8 mouse cellular contexts compared by ENCODE assay signal in the genomic region with DNA sequence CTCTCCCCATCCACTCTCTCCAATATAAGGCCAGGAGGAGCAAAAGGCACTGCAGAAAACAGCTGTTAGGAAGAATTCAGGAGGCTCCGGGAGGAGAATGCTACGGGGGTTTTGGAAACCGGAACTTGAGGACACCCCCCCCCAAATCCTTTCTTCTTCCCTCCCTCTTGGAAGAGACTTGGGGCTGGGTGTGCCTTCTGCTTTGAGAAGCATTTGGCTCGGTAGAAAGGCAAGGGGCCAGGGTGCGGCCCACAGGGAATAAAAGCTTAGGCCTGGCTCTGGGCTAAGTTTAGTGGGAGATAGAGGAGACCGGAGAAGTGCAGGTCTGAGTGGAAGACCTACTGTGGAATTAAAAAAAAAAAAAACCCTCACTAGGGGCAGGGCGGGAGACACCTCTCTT.
DNase-seq lines count a peak whose midpoint lies in the region; ATAC-seq and TF ChIP-seq lines count a peak whose summit lies in the region.

No protein-coding gene starts in this region.

- H3K27me3 ChIP-seq in MEL (ENCODE audit: control insufficient read depth in 1 of 2, insufficient read depth in 2 of 2, low read length in 2 of 2) = no peaks in the 10 kb centered on the region
- no peaks in the 10 kb centered on the region for H3K27me3 ChIP-seq in forebrain, embryonic 14.5 days (replicated peaks; ENCODE audit: control insufficient read depth, insufficient read depth, low read length)
- 0 out of 2 replicates have a peak, but pooled peaks cover 4% of the 10 kb centered on the region for H3K27me3 ChIP-seq in limb, embryonic 13.5 days
- H3K27me3 ChIP-seq in midbrain, embryonic 16.5 days (ENCODE audit: control insufficient read depth, insufficient read depth, low read depth, low read length) = no peaks in the 10 kb centered on the region

- no peak overlapping the region for H3K27ac ChIP-seq in MEL (ENCODE audit: control insufficient read depth, low read depth, low read length)
- no peak overlapping the region for H3K27ac ChIP-seq in bone marrow, adult 2 months (ENCODE audit: control insufficient read depth, insufficient read depth, low read depth, low read length, poor library complexity)
- no peak overlapping the region for H3K27ac ChIP-seq in forebrain, embryonic 14.5 days (ENCODE audit: low read depth, low read length)
- H3K27ac ChIP-seq in limb, embryonic 13.5 days = no peak overlapping the region
- peak overlapping the region; percentile 33; the same call in 1 of the 2 replicates for H3K27ac ChIP-seq in midbrain, embryonic 16.5 days (ENCODE audit: low read length)

- ATAC-seq in forebrain, embryonic 14.5 days = no peak
- no peak for ATAC-seq in limb, embryonic 13.5 days (ENCODE audit: low FRiP score, low read depth)
- no peak for ATAC-seq in midbrain, embryonic 16.5 days
- no peak for ATAC-seq in activated CD4-positive, CD25-positive, alpha-beta regulatory T cell, adult 4 months

- peak overlapping the region; percentile 85 to 94 for H3K4me3 ChIP-seq in MEL (ENCODE audit: control insufficient read depth in 1 of 2, insufficient read depth in 1 of 2, low read depth in 2 of 2, low read length in 2 of 2)
- peak overlapping the region; percentile 32 for H3K4me3 ChIP-seq in bone marrow, adult 2 months (replicated peaks; ENCODE audit: control insufficient read depth, low read depth, low read length)
- peak overlapping the region; percentile 84 for H3K4me3 ChIP-seq in forebrain, embryonic 14.5 days (ENCODE audit: low read depth, low read length)
- peak overlapping the region; percentile 80 for H3K4me3 ChIP-seq in limb, embryonic 13.5 days
- peak overlapping the region; percentile 92 for H3K4me3 ChIP-seq in midbrain, embryonic 16.5 days (ENCODE audit: low read depth, low read length)

- TF ChIP-seq EP300 in MEL (IDR thresholded peaks at IDR 0.05; ENCODE audit: low read depth in 1 of 2, low read length in 2 of 2) = no peak

- TF ChIP-seq POLR2A in MEL (IDR thresholded peaks at IDR 0.05; ENCODE audit: control insufficient read depth in 1 of 2, insufficient read depth in 1 of 2, low read depth in 1 of 2, low read length in 2 of 2, poor library complexity in 1 of 2) = no peak
- no peak for TF ChIP-seq POLR2A in bone marrow, adult 2 months (IDR thresholded peaks at IDR 0.05; ENCODE audit: borderline replicate concordance, control insufficient read depth, low read depth, low read length)

- no peak for TF ChIP-seq RAD21 in MEL (IDR thresholded peaks at IDR 0.05; ENCODE audit: low read depth, low read length)

- peaks cover 9% of the 10 kb centered on the region; the same call in 1 of the 2 replicates for H3K79me2 ChIP-seq in MEL (ENCODE audit: control insufficient read depth, insufficient read depth, low read length, poor library complexity)

- 7% methylated on average over 7 of the region's 7 CpGs for WGBS in bone marrow, adult 2 months
- 10% methylated on average over 7 of the region's 7 CpGs for WGBS in forebrain, embryonic 14.5 days
- WGBS in limb, embryonic 13.5 days = 8% methylated on average over 7 of the region's 7 CpGs
- 3% methylated on average over 7 of the region's 7 CpGs for WGBS in midbrain, embryonic 16.5 days

- no peak for DNase-seq in MEL (ENCODE audit: low read depth, low spot score)
- DNase-seq in forebrain, embryonic 14.5 days (ENCODE audit: low spot score) = peak; percentile 30
- peak; percentile 77 for DNase-seq in heart, postnatal 4 days
- no peak for DNase-seq in thymus, postnatal 14 days

- TF ChIP-seq CTCF in MEL (IDR thresholded peaks at IDR 0.05 in 2 of 3, conservative IDR thresholded peaks at IDR 0.05 in 1 of 3; ENCODE audit: control insufficient read depth in 1 of 3, insufficient read depth in 1 of 3, low read depth in 2 of 3, low read length in 3 of 3, poor library complexity in 1 of 3, severe bottlenecking in 1 of 3) = no peak
- TF ChIP-seq CTCF in bone marrow, adult 2 months (IDR thresholded peaks at IDR 0.05; ENCODE audit: control insufficient read depth, insufficient read depth, low read length) = no peak

- peaks cover 0 to 15% of the 10 kb centered on the region in 2 experiments; a peak in 2 of 4 replicates for H3K36me3 ChIP-seq in MEL (ENCODE audit: control insufficient read depth in 1 of 2, insufficient read depth in 2 of 2, low read length in 2 of 2)
- peaks cover 7% of the 10 kb centered on the region; the same call in 1 of the 2 replicates for H3K36me3 ChIP-seq in forebrain, embryonic 14.5 days (ENCODE audit: control insufficient read depth, insufficient read depth, low read length)
- H3K36me3 ChIP-seq in limb, embryonic 13.5 days = no peaks in the 10 kb centered on the region
- no peaks in the 10 kb centered on the region for H3K36me3 ChIP-seq in midbrain, embryonic 16.5 days (ENCODE audit: control insufficient read depth, insufficient read depth, low read length)

- H3K4me1 ChIP-seq in MEL (ENCODE audit: control insufficient read depth in 1 of 2, insufficient read depth in 2 of 2, low read length in 2 of 2) = peaks cover 2 to 9% of the 10 kb centered on the region in 2 experiments; a peak in 3 of 4 replicates
- H3K4me1 ChIP-seq in bone marrow, adult 2 months (ENCODE audit: control insufficient read depth, insufficient read depth, low read length) = no peaks in the 10 kb centered on the region
- peaks cover 15% of the 10 kb centered on the region for H3K4me1 ChIP-seq in forebrain, embryonic 14.5 days (ENCODE audit: control insufficient read depth, insufficient read depth, low read length)
- peaks cover 26% of the 10 kb centered on the region for H3K4me1 ChIP-seq in limb, embryonic 13.5 days
- H3K4me1 ChIP-seq in midbrain, embryonic 16.5 days (ENCODE audit: control insufficient read depth, insufficient read depth, low read length) = peaks cover 33% of the 10 kb centered on the region

- peak overlapping the region; percentile 90 for H3K4me2 ChIP-seq in forebrain, embryonic 14.5 days (ENCODE audit: low read length)
- peak overlapping the region; percentile 93 for H3K4me2 ChIP-seq in limb, embryonic 13.5 days (replicated peaks)
- H3K4me2 ChIP-seq in midbrain, embryonic 16.5 days (ENCODE audit: low read length) = peak overlapping the region; percentile 89

- peak overlapping the region; percentile 87 for H3K9ac ChIP-seq in MEL (ENCODE audit: control insufficient read depth, low read depth, low read length, poor library complexity, severe bottlenecking)
- H3K9ac ChIP-seq in forebrain, embryonic 14.5 days (ENCODE audit: low read length) = peak overlapping the region; percentile 92
- peak overlapping the region; percentile 83; the same call in 1 of the 2 replicates for H3K9ac ChIP-seq in limb, embryonic 13.5 days
- peak overlapping the region; percentile 97 for H3K9ac ChIP-seq in midbrain, embryonic 16.5 days (ENCODE audit: low read depth, low read length)

- H3K9me3 ChIP-seq in MEL (replicated peaks; ENCODE audit: insufficient read depth, low read length) = no peaks in the 10 kb centered on the region
- no peaks in the 10 kb centered on the region for H3K9me3 ChIP-seq in forebrain, embryonic 14.5 days (replicated peaks; ENCODE audit: control insufficient read depth, low read length)
- no peaks in the 10 kb centered on the region for H3K9me3 ChIP-seq in limb, embryonic 13.5 days
- H3K9me3 ChIP-seq in midbrain, embryonic 16.5 days (replicated peaks; ENCODE audit: control insufficient read depth, low read length, poor library complexity, severe bottlenecking) = no peaks in the 10 kb centered on the region

TF ChIP-seq in MEL, 35 proteins besides CTCF, POLR2A, EP300 and RAD21:
- TF ChIP-seq TAL1 (IDR thresholded peaks at IDR 0.05; ENCODE audit: low read length) = no peak
- TF ChIP-seq MAFK (IDR thresholded peaks at IDR 0.05; ENCODE audit: borderline replicate concordance, low read depth, low read length) = no peak
- TF ChIP-seq CHD1 (IDR thresholded peaks at IDR 0.05; ENCODE audit: low read depth, low read length) = no peak
- no peak for TF ChIP-seq ZMIZ1 (IDR thresholded peaks at IDR 0.05; ENCODE audit: low read depth, low read length)
- TF ChIP-seq UBTF (IDR thresholded peaks at IDR 0.05; ENCODE audit: borderline replicate concordance, insufficient read depth, low read depth, low read length) = no peak
- no peak for TF ChIP-seq MXI1 (IDR thresholded peaks at IDR 0.05; ENCODE audit: low read depth, low read length)
- no peak for TF ChIP-seq USF1 (IDR thresholded peaks at IDR 0.05; ENCODE audit: low read depth, low read length)
- no peak for TF ChIP-seq MAZ (IDR thresholded peaks at IDR 0.05; ENCODE audit: low read depth, low read length)
- no peak for TF ChIP-seq E2F4 (IDR thresholded peaks at IDR 0.05; ENCODE audit: borderline replicate concordance, low read depth, low read length)
- TF ChIP-seq ZC3H11A (IDR thresholded peaks at IDR 0.05; ENCODE audit: low read depth, low read length) = no peak
- TF ChIP-seq POLR2AphosphoS5 (IDR thresholded peaks at IDR 0.05; ENCODE audit: borderline replicate concordance, low read depth, low read length) = no peak
- TF ChIP-seq TBP (IDR thresholded peaks at IDR 0.05; ENCODE audit: low read depth, low read length) = no peak
- no peak for TF ChIP-seq NELFE (IDR thresholded peaks at IDR 0.05; ENCODE audit: low read depth, low read length)
- no peak for TF ChIP-seq NRF1 (IDR thresholded peaks at IDR 0.05; ENCODE audit: insufficient read depth, low read depth, low read length, poor library complexity, severe bottlenecking)
- TF ChIP-seq SMC3 (IDR thresholded peaks at IDR 0.05; ENCODE audit: low read depth, low read length) = no peak

Comparison
In these comparisons a context has a peak if more than half of its experiments do, and no peak if none do; other contexts are left out.
1. DNase-seq: peak in forebrain, embryonic 14.5 days (single experiment) and heart, postnatal 4 days (single experiment); none in MEL (single experiment) and thymus, postnatal 14 days (single experiment).
2. H3K4me3 ChIP-seq: peak in every context shown above with its lines; median percentile 92 in midbrain, embryonic 16.5 days; 90 in MEL; 84 in forebrain, embryonic 14.5 days; 80 in limb, embryonic 13.5 days; 32 in bone marrow, adult 2 months.
3. Peak in every context shown above with its lines, with median percentiles within 50 percentile points of each other: H3K9ac ChIP-seq and H3K4me2 ChIP-seq.